Mouse (Mus musculus) hindbrain, embryonic 14.5 days (tissue): Measurements from ENCODE around the gene Plk1. TPM values are rescaled to one million over a fixed set of nuclear protein-coding genes. Genes with fewer than 3 reads are reported as not detected.

Experiments
- ATAC-seq: fragments of 200-750 bp; cut with Nextera tagmentation; 2 replicates; pipeline ENCODE4 v1.8.0; 2017; ENCODE audit warnings: moderate number of reproducible peaks, mild to moderate bottlenecking, moderate TSS enrichment, moderate library complexity; ENCODE audit not compliant: low FRiP score
- DNase-seq: peaks from one replicate; pipeline ENCODE4 v3.0.0-alpha.2; 2015; ENCODE audit warnings: low spot score
- H3K27ac ChIP-seq: fragments of 300-500 bp; sonication (generic); 2 replicates; pipeline ENCODE4 v1.5.1; 2014; ENCODE audit warnings: mild to moderate bottlenecking, moderate library complexity
- H3K27me3 ChIP-seq: fragments of 300-500 bp; sonication (generic); 2 replicates; pipeline ENCODE4 v1.6.1; 2014; ENCODE audit warnings: mild to moderate bottlenecking, low read length, mixed read lengths; ENCODE audit not compliant: control insufficient read depth, insufficient read depth
- H3K36me3 ChIP-seq: fragments of 300-500 bp; sonication (generic); replicated peaks from 2 replicates; pipeline ENCODE4 v1.6.1; 2014; ENCODE audit not compliant: control insufficient read depth, insufficient read depth
- H3K4me1 ChIP-seq: fragments of 300-500 bp; sonication (generic); replicated peaks from 2 replicates; pipeline ENCODE4 v1.6.1; 2014; ENCODE audit warnings: antibody characterized with exemption, low read length, mixed read lengths; ENCODE audit not compliant: control insufficient read depth, insufficient read depth
- H3K4me2 ChIP-seq: fragments of 300-500 bp; sonication (generic); replicated peaks from 2 replicates; pipeline ENCODE4 v1.6.1; 2014; ENCODE audit warnings: mild to moderate bottlenecking, moderate library complexity
- H3K4me3 ChIP-seq: fragments of 300-500 bp; sonication (generic); replicated peaks from 2 replicates; pipeline ENCODE4 v1.5.1; 2014; ENCODE audit warnings: mild to moderate bottlenecking, low read length
- H3K9ac ChIP-seq: fragments of 300-500 bp; sonication (generic); 2 replicates; pipeline ENCODE4 v1.6.1; 2014
- H3K9me3 ChIP-seq: fragments of 300-500 bp; sonication (generic); 2 replicates; pipeline ENCODE4 v1.6.1; 2016; ENCODE audit warnings: low read length; ENCODE audit not compliant: control insufficient read depth
- WGBS: fragments of 180-500 bp; shearing (Covaris S2); extraction: QIAGEN DNeasy Blood & Tissue Kit; methylation state at CpG from one replicate; pipeline ENCODE4 v1.1.7; 2014; 5-methylcytosine and 5-hydroxymethylcytosine counted together
- polyA plus RNA-seq: library from polyadenylated mRNA; unstranded; fragments of >200 nt; fragmentation: Nextera tagmentation; extraction: Ambion mirVana; gene quantifications from 2 replicates; pipeline ENCODE4 v1.2.1, GENCODE M21; 2014

Plk1 gene
- 14.6 and 17.4 TPM in 2 replicates for polyA plus RNA-seq

GRCm38 (mm10) chr7:122158915-122159902 is at the start of gene Plk1:
Gene Plk1 (plus strand): TSS chr7:122159439.
- Histone ChIP-seq H3K27me3 (no peaks in the 10 kb centered on the region), H3K4me1 (peaks cover 15% of the 10 kb centered on the region), H3K27ac (peak within 1 kb of the TSS; percentile 57), H3K4me3 (peak within 1 kb of the TSS; percentile 69), H3K4me2 (peak within 1 kb of the TSS; percentile 96), H3K9me3 (no peaks in the 10 kb centered on the region), H3K36me3 (peaks cover 11% of the 10 kb centered on the region), H3K9ac (peak within 1 kb of the TSS; percentile 76)
- peak; percentile 90 for DNase-seq
- WGBS = under 1% methylated on average over 63 of the region's 63 CpGs
- ATAC-seq = peak; percentile 92

- no peak overlapping the region for H3K4me2 ChIP-seq
- no peak for ATAC-seq
- H3K4me3 ChIP-seq = no peak overlapping the region
- no peak for DNase-seq
- 91% methylated on average over 4 of the region's 4 CpGs for WGBS
- H3K4me1 ChIP-seq = no peaks in the 10 kb centered on the region
- H3K36me3 ChIP-seq = peaks cover 41% of the 10 kb centered on the region
- no peak overlapping the region for H3K9ac ChIP-seq
- H3K9me3 ChIP-seq = no peaks in the 10 kb centered on the region
- no peaks in the 10 kb centered on the region for H3K27me3 ChIP-seq
- H3K27ac ChIP-seq = no peak overlapping the region
These were observed 35.7 kb upstream of the Plk1 start for GRCm38 (mm10) chr7:122123518-122123917.

- no peaks in the 10 kb centered on the region for H3K4me1 ChIP-seq
- no peaks in the 10 kb centered on the region for H3K9me3 ChIP-seq
- no peaks in the 10 kb centered on the region for H3K27me3 ChIP-seq
- ATAC-seq (no peak), DNase-seq (no peak)
- no peak overlapping the region for H3K27ac ChIP-seq
- peaks cover 41% of the 10 kb centered on the region for H3K36me3 ChIP-seq
- WGBS = 82% methylated on average over 8 of the region's 8 CpGs
- no peak overlapping the region for H3K4me3 ChIP-seq
- no peak overlapping the region for H3K4me2 ChIP-seq
- H3K9ac ChIP-seq = no peak overlapping the region
These were observed 33.6 kb upstream of the Plk1 start for GRCm38 (mm10) chr7:122125636-122126035.

GRCm38 (mm10) chr7:122126946-122127345 is 32.3 kb upstream of the Plk1 start:
- Histone ChIP-seq H3K9ac (no peak overlapping the region), H3K36me3 (peaks cover 39% of the 10 kb centered on the region), H3K27ac (no peak overlapping the region), H3K4me2 (no peak overlapping the region), H3K27me3 (no peaks in the 10 kb centered on the region), H3K4me3 (no peak overlapping the region), H3K9me3 (no peaks in the 10 kb centered on the region), H3K4me1 (no peaks in the 10 kb centered on the region)
- no peak for ATAC-seq
- DNase-seq = no peak
- WGBS = 96% methylated on average over 11 of the region's 11 CpGs

GRCm38 (mm10) chr7:122131834-122132233 is 27.4 kb upstream of the Plk1 start:
- DNase-seq (no peak), ATAC-seq (no peak)
- Histone ChIP-seq H3K9me3 (no peaks in the 10 kb centered on the region), H3K4me3 (peak overlapping the region; percentile 73), H3K27me3 (no peaks in the 10 kb centered on the region), H3K9ac (no peak overlapping the region), H3K4me2 (peak overlapping the region; percentile 85), H3K4me1 (peaks cover 6% of the 10 kb centered on the region), H3K36me3 (peaks cover 40% of the 10 kb centered on the region), H3K27ac (no peak overlapping the region)

GRCm38 (mm10) chr7:122132497-122133337 is 26.5 kb upstream of the Plk1 start, which contains the start of the genes Palb2 and Dctn5:
Gene Palb2 (minus strand): TSS chr7:122132985.
Gene Dctn5 (plus strand): TSS chr7:122133041.
- peaks cover 6% of the 10 kb centered on the region for H3K4me1 ChIP-seq
- no peaks in the 10 kb centered on the region for H3K27me3 ChIP-seq
- peak within 1 kb of the TSS; percentile 53; the same call in 1 of the 2 replicates for H3K27ac ChIP-seq
- peak; percentile 99 for DNase-seq
- peak within 1 kb of the TSS; percentile 87 for H3K9ac ChIP-seq
- H3K9me3 ChIP-seq = no peaks in the 10 kb centered on the region
- peak within 1 kb of the TSS; percentile 73 for H3K4me3 ChIP-seq
- H3K36me3 ChIP-seq = peaks cover 43% of the 10 kb centered on the region
- ATAC-seq = peak; percentile 96
- H3K4me2 ChIP-seq = peak within 1 kb of the TSS; percentile 85
- WGBS = 0% methylated on average over 54 of the region's 54 CpGs

GRCm38 (mm10) chr7:122133338-122133625 is 26.0 kb upstream of the Plk1 start:
- DNase-seq = no peak
- ATAC-seq = no peak
- peaks cover 43% of the 10 kb centered on the region for H3K36me3 ChIP-seq

GRCm38 (mm10) chr7:122135070-122135469 is 24.2 kb upstream of the Plk1 start:
- 75% methylated on average over 10 of the region's 10 CpGs for WGBS
- no peak for ATAC-seq
- no peak for DNase-seq
- Histone ChIP-seq H3K4me1 (peaks cover 6% of the 10 kb centered on the region), H3K4me3 (no peak overlapping the region), H3K36me3 (peaks cover 59% of the 10 kb centered on the region), H3K27ac (no peak overlapping the region), H3K9ac (no peak overlapping the region), H3K27me3 (no peaks in the 10 kb centered on the region), H3K9me3 (no peaks in the 10 kb centered on the region), H3K4me2 (no peak overlapping the region)

More at GRCm38 (mm10) chr7:122133338-122133625, 26.0 kb upstream of the Plk1 start:
- H3K27me3 ChIP-seq = no peaks in the 10 kb centered on the region
- peak overlapping the region; percentile 73 for H3K4me3 ChIP-seq
- peaks cover 6% of the 10 kb centered on the region for H3K4me1 ChIP-seq
- H3K27ac ChIP-seq = peak overlapping the region; percentile 53; the same call in 1 of the 2 replicates
- peak overlapping the region; percentile 80 for H3K4me2 ChIP-seq
- 22% methylated on average over 8 of the region's 8 CpGs for WGBS
- peak overlapping the region; percentile 87 for H3K9ac ChIP-seq
- no peaks in the 10 kb centered on the region for H3K9me3 ChIP-seq

- Histone ChIP-seq H3K36me3 (peaks cover 79% of the 10 kb centered on the region), H3K27ac (no peak overlapping the region), H3K9ac (no peak overlapping the region), H3K4me1 (peaks cover 6% of the 10 kb centered on the region), H3K9me3 (no peaks in the 10 kb centered on the region), H3K4me3 (no peak overlapping the region), H3K4me2 (no peak overlapping the region), H3K27me3 (no peaks in the 10 kb centered on the region)
- ATAC-seq (no peak), DNase-seq (no peak)
These were observed 22.2 kb upstream of the Plk1 start for GRCm38 (mm10) chr7:122137071-122137470.
